ENCODE assay signal across 9 mouse cellular contexts in the genomic region with DNA sequence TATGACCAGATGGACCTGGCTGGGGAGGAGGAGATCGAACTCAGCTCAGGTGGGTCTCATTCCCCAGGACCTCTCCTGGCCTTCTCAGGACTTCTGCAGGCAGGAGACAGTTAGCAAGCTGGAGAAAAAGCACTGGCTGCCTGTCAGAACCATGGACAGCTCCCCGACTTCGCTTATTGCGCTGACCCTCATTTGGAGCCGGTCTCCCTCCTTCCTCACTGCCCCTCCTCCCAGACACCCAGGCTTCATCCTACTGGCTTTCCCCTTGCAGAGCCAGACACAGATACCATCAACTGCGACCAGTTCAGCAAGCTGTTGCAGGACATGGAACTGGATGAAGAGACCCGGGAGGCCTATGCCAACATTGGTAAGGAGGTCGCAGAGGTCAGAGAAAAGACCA. TPM values are rescaled to one million over a fixed set of nuclear protein-coding genes. Genes with fewer than 3 reads are reported as not detected.
DNase-seq lines count a peak whose midpoint lies in the region; ATAC-seq lines count a peak whose summit lies in the region.
"Had no signal": no experiment of that assay in that cellular context is flagged by ENCODE, and none has a peak within 500 bp of the region (broad histone marks: within the 10 kb centered on the region; RNA-seq: fewer than 3 reads in every experiment).

No protein-coding gene starts in this region.

- no peak overlapping the region for H3K4me2 ChIP-seq in midbrain, embryonic 11.5 days
- H3K4me2 ChIP-seq in midbrain, embryonic 16.5 days (ENCODE audit: low read length): no peak overlapping the region

- H3K9me3 ChIP-seq in midbrain, embryonic 11.5 days (ENCODE audit: control insufficient read depth, low read length): no peaks in the 10 kb centered on the region
- no peaks in the 10 kb centered on the region for H3K9me3 ChIP-seq in midbrain, embryonic 16.5 days (replicated peaks; ENCODE audit: control insufficient read depth, low read length, poor library complexity, severe bottlenecking)

- no peaks in the 10 kb centered on the region for H3K27me3 ChIP-seq in midbrain, embryonic 11.5 days (ENCODE audit: control insufficient read depth, insufficient read depth, low read length)
- no peaks in the 10 kb centered on the region for H3K27me3 ChIP-seq in midbrain, embryonic 16.5 days (ENCODE audit: control insufficient read depth, insufficient read depth, low read depth, low read length)

- no peak overlapping the region for H3K4me3 ChIP-seq in midbrain, embryonic 11.5 days (ENCODE audit: low read depth, low read length)
- H3K4me3 ChIP-seq in midbrain, embryonic 16.5 days (ENCODE audit: low read depth, low read length): no peak overlapping the region

- DNase-seq in CD4-positive, CD25-positive, alpha-beta regulatory T cell, adult 2 months (ENCODE audit: low read depth, low spot score): peak; percentile 44
- DNase-seq in midbrain, embryonic 11.5 days (ENCODE audit: low spot score, missing footprints): peak; percentile 92
- peak; percentile 86 for DNase-seq in kidney, postnatal 10 days
- peak; percentile 11 for DNase-seq in ovary, adult 18-20 months (ENCODE audit: low spot score)
- DNase-seq in cerebellum, postnatal 14 days: no peak
- DNase-seq in frontal cortex, postnatal 25 days (ENCODE audit: low spot score in 2 of 2): no peak

- no peaks in the 10 kb centered on the region for H3K36me3 ChIP-seq in midbrain, embryonic 11.5 days (ENCODE audit: control insufficient read depth, insufficient read depth, low read length)
- no peaks in the 10 kb centered on the region for H3K36me3 ChIP-seq in midbrain, embryonic 16.5 days (ENCODE audit: control insufficient read depth, insufficient read depth, low read length)

- ATAC-seq in CD4-positive, CD25-positive, alpha-beta regulatory T cell, adult 4 months: no peak
- ATAC-seq in midbrain, embryonic 11.5 days (ENCODE audit: low FRiP score): no peak
- ATAC-seq in midbrain, embryonic 16.5 days: no peak

- H3K9ac ChIP-seq in midbrain, embryonic 11.5 days (ENCODE audit: low read length): no peak overlapping the region
- H3K9ac ChIP-seq in midbrain, embryonic 16.5 days (ENCODE audit: low read depth, low read length): no peak overlapping the region

- 12% methylated on average over 8 of the region's 8 CpGs for WGBS in midbrain, embryonic 11.5 days
- 21% methylated on average over 8 of the region's 8 CpGs for WGBS in midbrain, embryonic 16.5 days

- no peaks in the 10 kb centered on the region for H3K4me1 ChIP-seq in midbrain, embryonic 11.5 days (ENCODE audit: control insufficient read depth, insufficient read depth, low read length)
- no peaks in the 10 kb centered on the region for H3K4me1 ChIP-seq in midbrain, embryonic 16.5 days (ENCODE audit: control insufficient read depth, insufficient read depth, low read length)

- H3K27ac ChIP-seq in midbrain, embryonic 11.5 days (ENCODE audit: low read depth, low read length): no peak overlapping the region
- no peak overlapping the region for H3K27ac ChIP-seq in midbrain, embryonic 16.5 days (ENCODE audit: low read length)
- H3K27ac ChIP-seq: macrophage had no signal

RNA-seq across cellular contexts. Expression of gene Ciita, which starts 22.0 kb away (rescaled TPM):
- 1 to 10 TPM in 1 of 2 experiments, under 1 TPM in 1; 0.81 to 7.1 TPM for polyA plus RNA-seq in CD4-positive, CD25-positive, alpha-beta regulatory T cell, adult 4 months (2017; shearing (Covaris generic))
- 0.14 and 0.34 TPM in 2 replicates for polyA plus RNA-seq in midbrain, embryonic 11.5 days (2014; fragmentation: Nextera tagmentation; extraction: Ambion mirVana)
- 0.53 and 0.71 TPM in 2 replicates for polyA plus RNA-seq in midbrain, embryonic 16.5 days (2015; fragmentation: Nextera tagmentation; extraction: Ambion mirVana)

RNA-seq across cellular contexts. Expression of gene Dexi, which starts 41.0 kb away (rescaled TPM):
- 1 to 10 TPM in 1 of 2 experiments, under 1 TPM in 1; 0.95 to 4.4 TPM for polyA plus RNA-seq in CD4-positive, CD25-positive, alpha-beta regulatory T cell, adult 4 months (2017; shearing (Covaris generic))
- 23.8 and 27.3 TPM in 2 replicates for polyA plus RNA-seq in midbrain, embryonic 11.5 days (2014; fragmentation: Nextera tagmentation; extraction: Ambion mirVana)
- polyA plus RNA-seq in midbrain, embryonic 16.5 days (2015; fragmentation: Nextera tagmentation; extraction: Ambion mirVana): 12.7 and 13.3 TPM in 2 replicates

RNA-seq across cellular contexts. Expression of gene Clec16a, which starts 43.3 kb away (rescaled TPM):
- polyA plus RNA-seq in CD4-positive, CD25-positive, alpha-beta regulatory T cell, adult 4 months (2017; shearing (Covaris generic)): 1 to 10 TPM; 8.4 to 8.7 TPM
- 41.2 and 43.4 TPM in 2 replicates for polyA plus RNA-seq in midbrain, embryonic 11.5 days (2014; fragmentation: Nextera tagmentation; extraction: Ambion mirVana)
- 70.0 and 74.0 TPM in 2 replicates for polyA plus RNA-seq in midbrain, embryonic 16.5 days (2015; fragmentation: Nextera tagmentation; extraction: Ambion mirVana)

RNA-seq across cellular contexts. Expression of gene Tvp23a, which starts 54.7 kb away (rescaled TPM):
- polyA plus RNA-seq in CD4-positive, CD25-positive, alpha-beta regulatory T cell, adult 4 months (2017; shearing (Covaris generic)): 1 to 10 TPM; 1.4 to 1.7 TPM
- 24.5 and 25.0 TPM in 2 replicates for polyA plus RNA-seq in midbrain, embryonic 11.5 days (2014; fragmentation: Nextera tagmentation; extraction: Ambion mirVana)
- 54.2 and 54.7 TPM in 2 replicates for polyA plus RNA-seq in midbrain, embryonic 16.5 days (2015; fragmentation: Nextera tagmentation; extraction: Ambion mirVana)
- polyA plus RNA-seq: macrophage had no signal

Comparison
In these comparisons a context has a peak if more than half of its experiments do, and no peak if none do; other contexts are left out.
1. DNase-seq: peak in CD4-positive, CD25-positive, alpha-beta regulatory T cell, adult 2 months (single experiment), midbrain, embryonic 11.5 days (single experiment), kidney, postnatal 10 days (single experiment) and ovary, adult 18-20 months (single experiment); none in cerebellum, postnatal 14 days (0 of 2) and frontal cortex, postnatal 25 days (0 of 2).